Mouse (Mus musculus) left cerebral cortex, adult 18-20 months (tissue): Measurements from ENCODE around the gene Rora. TPM values are rescaled to one million over a fixed set of nuclear protein-coding genes. Genes with fewer than 3 reads are reported as not detected.

ENCODE experiments used
- DNase-seq, 2 experiments: peaks; one replicate each; pipeline ENCODE4 v3.0.0; 2021 to 2022; ENCODE audit warnings: low spot score in 2 of 2, mixed read lengths in 1 of 2
- total RNA-seq, 2 experiments: library from RNA; stranded (reverse); gene quantifications; 2 replicates each; pipeline ENCODE4 v1.2.3; 2021

The Rora gene
- total RNA-seq, 2 experiments from 2014 or later: 66.0 to 72.4 TPM

DNA sequence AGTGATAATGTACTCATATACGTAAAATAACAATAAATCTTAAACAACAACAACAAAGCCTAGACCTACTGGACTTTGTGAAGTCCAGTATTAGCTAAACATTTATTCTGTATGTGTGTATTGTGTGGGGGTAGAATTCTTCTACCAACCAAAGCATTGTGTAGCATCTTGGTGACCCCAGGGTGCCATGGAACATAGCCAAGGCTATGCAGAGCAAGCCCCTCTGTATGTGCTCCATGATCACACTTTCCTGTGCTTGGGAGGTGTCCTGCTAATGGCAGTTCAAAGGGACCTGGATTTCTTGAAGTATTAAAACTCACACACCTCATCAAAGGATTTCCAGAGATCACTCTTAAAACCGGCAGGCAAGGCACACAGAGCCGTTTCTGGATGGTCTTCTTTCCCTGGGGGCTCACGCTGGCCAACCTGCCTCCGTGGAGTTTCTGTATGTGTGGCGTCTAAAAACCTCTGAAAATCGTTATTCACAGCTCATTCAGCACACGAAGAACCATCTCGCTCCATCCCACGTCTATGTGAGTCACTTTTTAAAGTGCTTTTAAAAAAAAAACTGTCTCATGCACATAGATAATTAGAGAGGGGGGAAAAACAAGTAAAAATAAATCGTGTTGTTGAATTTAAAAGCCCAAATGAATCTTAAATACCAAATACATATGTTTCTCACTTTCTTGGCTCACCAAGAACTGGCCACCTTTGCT lies 92.5 kb downstream of the Rora start:
- no peak for DNase-seq

DNA sequence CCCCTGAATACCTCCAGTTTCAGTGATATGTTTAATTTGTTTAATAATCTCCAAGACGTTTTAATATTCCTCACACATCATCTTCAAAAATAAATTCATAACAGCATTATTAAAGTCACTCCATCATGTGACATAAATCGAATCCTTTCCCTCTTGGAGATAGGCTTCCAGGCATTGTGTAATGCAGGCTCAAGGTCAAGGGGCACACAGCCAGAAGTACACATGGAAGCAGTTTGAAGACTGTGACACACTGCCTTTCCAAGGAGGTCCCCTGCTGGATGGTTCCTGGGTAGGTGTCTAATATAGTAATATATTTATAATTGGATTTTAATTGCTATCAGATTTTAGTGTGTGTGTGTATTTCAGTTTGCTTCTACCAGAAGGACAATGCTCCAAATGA lies 103.4 kb downstream of the Rora start:
- DNase-seq: no peak

DNA sequence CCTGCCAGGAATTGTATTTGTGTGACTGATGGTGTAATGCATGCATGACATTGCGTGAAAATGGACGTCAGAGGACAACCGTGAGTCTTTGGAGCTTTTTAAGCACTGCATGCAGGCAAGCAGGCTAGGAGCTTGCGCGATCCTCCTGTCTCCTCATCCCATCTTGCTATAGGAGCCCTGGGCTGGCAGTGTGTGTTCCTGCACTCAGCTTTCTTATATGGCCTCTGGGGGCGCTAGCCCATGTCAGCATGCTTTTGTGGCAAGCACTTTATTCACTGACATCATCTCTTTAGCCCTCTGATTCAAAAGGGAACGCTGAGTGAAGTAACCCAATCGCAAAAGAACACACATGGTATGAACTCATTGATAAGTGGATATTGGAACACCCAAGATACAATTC lies 105.7 kb downstream of the Rora start:
- no peak for DNase-seq

DNA sequence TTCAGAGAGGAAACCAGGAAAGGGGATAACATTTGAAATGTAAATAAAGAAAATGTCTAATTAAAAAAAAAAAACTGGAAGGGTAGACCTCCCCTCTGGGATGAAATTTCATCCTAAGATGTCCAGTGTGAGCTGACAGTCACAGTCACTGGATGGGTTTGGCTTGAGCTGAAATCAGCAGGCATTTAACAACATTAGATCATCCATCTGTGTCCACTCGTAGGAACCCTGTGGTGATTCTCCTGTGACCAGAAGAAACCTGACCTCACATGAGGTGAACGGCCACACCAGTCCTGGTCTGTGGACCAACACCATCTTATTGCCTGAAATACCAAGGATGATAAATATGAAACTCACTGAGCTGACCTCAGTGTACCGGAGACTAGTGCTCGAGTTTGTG lies 106.7 kb downstream of the Rora start:
- no peak for DNase-seq

DNA sequence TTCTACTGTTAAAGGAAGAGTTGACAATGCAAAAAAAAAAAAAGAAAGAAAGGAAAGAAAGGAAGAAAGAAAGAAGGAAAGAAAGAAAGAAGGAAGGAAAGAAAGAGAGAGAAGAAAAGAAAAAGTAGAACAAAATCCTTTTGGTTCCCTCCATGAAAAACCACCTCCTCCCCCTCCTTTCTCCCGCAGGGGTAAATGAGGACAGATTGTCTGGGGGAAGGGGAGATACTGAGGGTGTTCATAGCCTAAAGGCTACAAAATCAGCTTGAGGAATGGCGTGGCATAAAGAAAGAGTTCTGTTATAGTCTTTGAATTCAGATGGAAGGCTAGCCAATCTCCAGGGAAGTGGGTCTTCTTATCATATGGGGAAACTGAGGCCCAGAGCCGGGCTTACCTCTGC lies 107.3 kb downstream of the Rora start:
- no peak for DNase-seq

DNA sequence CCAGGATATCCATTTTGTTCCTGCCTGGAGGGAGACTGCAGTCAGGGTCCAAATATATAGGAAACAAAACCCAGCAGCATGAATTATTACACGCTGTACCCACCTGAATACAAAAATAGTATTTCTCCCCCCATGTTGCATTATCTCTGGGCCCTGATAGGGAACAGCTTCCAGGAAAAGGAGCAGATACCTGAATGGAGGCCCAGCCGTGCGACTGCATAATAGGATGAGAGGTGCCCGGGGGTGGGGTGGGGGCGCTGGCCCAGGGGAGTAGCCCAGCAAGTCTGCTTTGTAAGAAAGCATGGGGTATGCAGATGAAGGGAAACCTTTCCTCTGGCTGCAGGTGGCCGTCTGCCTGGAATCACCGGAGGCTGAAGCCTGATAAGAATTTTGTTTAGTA lies 108.1 kb downstream of the Rora start:
- no peak for DNase-seq

DNA sequence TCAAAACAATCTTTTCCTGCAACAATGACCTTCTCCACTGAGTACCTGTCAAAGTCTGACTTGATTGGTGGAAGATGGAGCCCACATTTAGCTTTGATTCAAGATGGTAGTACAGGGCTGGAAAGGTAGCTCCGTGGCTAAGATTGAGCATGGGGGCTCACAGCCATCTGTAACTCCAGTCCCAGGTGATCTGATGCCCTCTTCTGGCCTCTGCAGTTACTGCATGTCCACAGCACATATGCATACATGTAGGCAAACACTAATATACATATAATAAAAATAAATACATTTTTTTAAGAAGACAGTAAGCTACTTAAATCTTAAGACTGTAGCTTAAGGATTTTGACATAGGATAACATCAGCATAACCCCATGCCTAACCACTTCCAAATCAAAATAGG lies 112.0 kb downstream of the Rora start:
- no peak for DNase-seq

DNA sequence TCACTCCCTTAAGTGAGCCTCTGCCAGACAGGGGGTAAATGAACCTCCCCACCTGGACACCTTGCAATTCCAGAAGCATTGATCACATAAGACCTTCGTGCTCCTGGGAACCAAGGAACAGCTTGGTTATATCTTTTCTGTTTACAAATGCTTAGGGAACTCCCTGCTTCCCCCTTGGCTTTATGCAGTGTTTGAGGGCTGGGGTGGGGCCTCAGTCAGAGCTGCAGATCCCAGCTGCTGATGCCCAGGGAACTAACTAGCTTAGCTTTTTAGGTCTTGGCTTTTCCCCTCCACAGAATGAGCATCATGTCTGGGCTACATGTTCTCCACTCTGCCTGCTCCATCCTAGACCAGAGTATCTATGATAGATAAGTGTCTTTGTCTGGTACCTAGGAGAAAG lies 116.1 kb downstream of the Rora start:
- no peak for DNase-seq

DNA sequence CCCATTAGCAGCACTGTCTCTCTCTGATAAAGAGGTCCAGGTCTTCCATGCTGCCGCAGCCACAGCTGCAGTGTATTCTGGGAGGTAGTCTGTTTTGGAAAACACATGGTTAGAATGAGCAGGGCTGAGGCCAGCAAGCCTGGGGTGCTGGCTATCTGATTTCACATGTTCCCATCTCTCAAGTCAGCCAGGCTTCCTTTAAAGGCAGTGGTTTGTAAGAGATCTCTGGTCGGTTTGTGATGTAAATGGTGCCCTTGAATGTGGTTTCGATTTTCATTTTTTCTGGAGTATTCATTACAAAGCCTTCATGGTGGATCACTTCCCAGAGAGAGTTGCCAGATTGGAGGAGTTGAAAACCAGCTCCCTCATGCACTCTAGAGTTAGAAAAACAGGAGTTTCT lies 117.8 kb downstream of the Rora start:
- no peak for DNase-seq

DNA sequence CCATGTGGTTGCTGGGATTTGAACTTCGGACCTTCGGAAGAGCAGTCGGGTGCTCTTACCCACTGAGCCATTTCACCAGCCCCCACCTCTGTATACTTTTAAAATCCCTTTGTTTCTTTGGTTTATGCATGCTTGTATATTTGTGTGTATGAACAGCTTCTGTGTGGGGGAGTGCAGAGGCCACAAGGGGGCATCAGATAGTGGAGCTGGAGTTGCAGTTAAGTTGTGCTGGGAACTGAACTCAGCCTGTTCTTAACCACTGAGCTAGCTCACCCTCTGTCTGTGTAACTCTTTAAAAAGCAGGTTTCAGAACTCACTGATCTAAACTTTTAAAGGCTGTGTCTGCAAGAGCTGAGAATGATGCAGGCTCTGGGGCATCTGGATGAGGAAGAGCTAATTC lies 120.2 kb downstream of the Rora start:
- no peak for DNase-seq

DNA sequence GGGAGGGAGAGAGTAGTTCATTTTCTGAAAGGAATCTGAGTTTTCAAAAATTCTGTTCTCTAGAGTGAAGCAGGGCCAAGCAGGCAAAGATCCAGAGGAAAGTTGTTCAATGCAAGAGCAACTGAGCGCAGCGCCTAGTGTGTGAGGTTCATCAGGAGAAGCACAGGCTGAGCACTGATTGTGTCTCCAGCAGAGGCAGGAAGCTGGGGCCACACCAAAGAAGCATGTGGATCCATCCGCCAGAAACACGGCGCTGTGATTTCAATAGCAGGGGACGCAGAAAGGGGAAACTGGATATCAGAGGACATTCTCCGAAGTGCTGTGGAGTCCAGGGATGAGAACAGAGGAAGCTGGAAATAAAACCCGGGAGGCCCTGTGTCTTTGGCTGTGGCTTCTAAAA lies 128.4 kb downstream of the Rora start:
- no peak for DNase-seq

DNA sequence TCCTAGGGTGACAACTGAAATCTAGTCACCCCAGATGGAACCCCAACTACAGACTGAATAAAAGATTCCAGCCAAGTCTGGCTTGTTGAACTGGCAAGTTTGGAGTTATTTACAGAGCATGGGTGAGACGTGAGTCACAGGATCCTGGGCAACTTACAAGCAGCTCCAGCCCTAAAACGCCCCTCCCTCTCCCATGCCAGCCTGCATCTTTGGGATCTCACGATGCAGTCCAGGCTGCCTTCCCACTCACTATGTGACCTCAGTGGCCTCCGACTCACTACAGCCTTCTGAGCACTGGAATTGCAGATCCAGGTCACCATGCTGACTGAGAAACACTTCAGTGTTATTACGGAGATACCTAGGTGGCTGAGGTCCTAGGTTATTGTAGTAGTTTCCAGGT lies 129.0 kb downstream of the Rora start:
- DNase-seq: no peak

DNA sequence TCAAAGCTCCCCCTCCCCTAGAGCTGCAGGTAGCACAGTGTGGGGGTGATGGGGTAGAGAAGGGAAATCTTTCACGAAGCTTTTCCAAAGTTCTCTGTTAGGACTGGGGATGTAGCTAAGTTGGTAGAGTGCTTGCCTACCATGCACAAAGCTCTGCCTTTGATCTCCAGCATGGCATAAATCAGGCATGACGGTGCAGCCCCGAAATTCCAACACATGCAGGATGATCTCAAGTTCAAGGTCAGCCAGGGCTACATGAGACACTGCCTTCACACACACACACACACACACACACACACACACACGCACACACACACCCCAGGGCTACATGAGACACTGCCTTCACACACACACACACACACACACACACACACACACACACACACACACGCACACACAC lies 129.7 kb downstream of the Rora start:
- DNase-seq: no peak

DNA sequence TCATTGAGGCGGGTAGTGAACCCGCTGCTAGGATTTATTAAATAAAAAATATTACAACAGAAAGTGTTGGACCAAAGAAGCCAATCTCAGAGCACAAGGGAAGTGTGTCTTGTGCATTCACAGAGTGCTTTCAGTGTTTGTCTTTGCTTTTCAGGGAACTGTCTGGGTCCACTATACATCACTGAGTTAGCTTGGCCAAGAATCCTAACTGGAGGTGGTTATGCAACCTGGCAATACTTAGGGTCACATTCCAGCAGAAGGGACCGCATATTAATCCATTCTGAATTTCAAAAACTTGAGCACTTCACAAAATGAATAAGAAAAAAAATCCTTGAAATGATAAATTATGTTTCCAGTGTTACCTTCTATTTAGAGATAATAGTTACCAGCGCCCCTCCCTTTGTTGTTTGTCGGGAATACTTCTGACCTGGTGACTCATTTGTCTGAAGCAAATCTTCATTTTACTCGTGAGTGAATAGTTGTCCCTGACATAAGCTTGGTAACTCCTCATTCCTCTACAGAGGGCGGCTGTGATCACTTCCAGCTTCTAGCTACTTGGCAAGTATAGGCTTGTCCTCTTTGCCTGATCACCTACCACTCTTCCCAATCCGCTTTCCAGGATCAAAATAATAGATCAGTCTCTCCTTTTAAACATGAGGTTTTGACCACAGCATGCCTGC lies 133.2 kb downstream of the Rora start:
- no peak for DNase-seq

DNA sequence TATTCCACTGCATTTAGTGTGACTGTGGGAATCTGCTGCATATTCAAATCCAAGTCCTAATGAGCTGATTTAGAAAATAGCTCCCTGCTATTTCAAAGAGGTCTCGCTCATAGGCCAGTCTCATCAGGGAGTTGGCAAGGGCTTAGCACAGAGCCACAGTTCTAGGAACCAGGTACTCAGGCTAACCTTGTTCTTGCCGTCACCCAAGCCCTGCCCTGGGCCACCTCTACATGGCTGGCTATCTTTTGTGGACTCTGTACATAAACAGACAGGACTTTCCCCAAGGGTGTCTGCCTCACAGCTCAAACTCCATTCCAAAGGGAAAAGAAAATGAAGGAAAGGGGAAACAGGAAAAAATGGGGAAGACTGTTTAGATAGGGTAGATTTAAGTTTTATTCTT lies 134.1 kb downstream of the Rora start:
- no peak for DNase-seq

DNA sequence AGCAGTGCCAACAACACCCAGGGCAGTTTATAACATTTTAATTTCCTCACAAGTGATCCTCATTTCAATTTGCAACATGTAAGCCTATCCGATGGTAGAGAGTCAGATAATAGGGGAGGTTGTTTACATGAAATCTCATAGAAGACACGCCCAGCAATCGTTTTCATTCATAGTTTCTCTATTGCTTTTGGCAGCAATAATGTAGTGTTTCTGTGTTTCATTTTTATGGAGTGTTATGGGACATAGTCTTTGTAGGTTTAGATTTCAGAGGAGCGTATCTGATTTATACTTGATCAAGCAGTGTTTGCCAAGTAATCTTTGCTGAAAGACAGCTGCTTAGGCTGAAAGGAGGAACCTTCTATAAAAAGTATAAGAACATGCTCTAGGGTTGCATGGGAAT lies 137.3 kb downstream of the Rora start:
- DNase-seq: no peak

DNA sequence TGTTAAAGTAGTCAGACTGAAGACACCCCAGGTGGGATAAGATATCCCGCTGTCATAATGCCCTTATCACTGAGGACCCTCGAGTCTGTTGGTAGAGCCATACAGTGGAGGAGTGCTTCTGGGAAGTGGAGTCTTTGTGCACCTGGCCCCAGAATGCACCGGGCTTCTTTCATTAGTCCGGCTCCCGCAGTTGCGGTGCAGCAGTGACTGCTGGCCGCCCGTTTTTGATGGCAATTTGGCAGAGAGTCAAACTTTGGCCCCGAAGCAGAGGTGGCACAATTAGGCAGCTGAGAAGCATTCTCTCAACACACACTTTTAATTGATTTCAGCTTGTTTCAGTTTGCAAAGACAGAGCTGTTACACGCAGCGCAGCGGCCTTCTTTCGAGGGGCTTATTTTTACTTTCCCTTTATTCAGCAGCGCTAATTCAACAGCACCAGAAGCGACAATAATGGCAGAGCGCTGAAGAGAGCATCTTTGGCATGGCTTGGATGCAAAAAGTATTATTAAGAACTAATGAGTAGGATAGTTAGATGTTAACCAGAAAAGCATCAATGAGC lies 138.5 kb downstream of the Rora start:
- no peak for DNase-seq

DNA sequence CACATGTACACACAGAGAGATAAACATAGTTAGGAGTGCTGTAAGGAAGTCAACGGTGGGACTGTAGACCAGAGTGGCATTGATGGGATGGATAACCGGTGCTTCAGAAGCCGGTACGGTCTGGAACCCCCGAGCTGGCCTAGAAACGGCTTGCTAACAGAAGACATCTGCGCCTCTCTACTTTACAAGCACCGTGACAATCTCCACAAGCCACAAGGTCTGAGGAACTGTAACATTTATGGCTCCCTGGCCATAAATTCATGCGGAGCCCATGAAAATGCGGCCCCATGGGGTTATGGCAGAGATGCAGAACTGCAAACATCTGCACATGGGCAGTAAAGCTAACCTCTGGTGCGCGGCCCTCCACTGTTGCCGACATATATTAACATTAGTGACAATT lies 141.7 kb downstream of the Rora start:
- DNase-seq: no peak

DNA sequence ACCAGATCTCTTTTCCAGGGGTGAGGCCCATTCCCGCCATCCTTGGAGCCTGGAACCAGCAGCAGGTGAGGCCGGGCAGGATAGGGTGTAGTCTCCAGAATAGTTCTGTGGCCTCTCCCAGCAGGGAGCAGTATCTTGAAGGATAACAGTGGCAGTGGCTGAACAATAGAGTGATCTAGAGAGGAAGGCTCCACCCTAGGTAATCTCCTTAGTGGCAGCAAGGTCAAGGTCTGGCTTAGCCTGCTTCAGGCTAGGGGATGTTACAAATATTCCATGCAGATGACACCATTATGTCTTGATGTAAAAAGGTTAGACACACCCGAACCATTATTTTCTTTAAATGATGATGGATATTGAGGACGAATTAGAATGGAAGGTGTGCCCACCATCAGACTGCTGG lies 144.6 kb downstream of the Rora start:
- DNase-seq: no peak

DNA sequence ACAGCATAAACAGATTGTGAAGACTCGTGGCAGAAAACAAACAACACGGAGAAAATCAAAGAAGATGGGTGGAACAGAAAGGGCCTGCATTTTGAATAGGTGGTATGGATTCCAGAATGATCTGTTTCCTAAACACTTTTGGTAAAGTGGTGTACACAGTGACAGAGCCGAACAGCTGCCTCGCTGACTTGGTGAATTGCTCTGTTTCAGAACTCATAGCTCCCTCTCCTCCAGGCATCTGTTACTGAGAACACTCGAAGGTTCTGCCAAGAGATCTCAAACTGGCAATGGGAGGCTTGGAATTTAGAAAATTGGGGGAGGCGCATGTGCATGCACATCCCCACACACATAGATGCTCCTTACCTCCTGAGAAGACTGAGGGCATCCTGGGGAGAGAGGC lies 145.5 kb downstream of the Rora start:
- peak; percentile 19 to 53 for DNase-seq

DNA sequence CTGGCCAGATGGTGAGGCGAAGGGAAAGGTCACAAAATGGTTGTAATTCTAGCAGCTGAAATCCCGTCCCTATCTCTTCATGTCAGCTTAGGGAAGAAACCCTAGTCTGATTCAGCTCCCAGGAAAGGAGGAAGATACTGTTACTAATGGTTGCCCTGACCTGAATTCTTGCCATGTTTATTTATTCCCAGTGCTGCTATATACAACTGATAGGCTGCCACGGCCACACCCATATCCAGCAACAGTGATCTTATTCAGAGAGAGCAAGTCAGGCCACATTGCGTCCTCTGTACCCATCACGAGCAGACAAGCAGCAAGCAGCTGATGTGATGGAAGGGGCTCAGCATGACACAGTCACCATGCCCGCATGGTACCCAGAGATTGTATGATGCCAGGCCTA lies 150.6 kb downstream of the Rora start:
- DNase-seq: no peak

DNA sequence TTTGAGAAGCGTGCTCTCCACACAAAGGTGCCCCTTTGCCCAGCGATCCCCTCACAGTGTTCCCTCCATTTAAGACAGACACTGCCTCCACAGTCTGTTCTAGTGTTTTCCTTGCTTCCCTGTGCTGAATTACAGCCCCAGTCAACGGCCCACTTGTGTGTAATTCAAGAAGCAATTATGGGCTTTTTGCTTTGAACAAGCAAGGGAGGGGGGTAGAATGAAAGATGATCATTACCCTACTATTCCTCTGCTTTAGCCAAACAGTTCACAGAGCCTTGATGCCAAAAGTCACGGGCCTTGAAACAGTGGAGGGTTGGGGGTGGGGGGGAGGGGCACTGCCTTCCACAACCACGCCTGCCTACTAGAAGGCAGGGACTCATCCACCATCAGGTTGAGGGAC lies 152.2 kb downstream of the Rora start:
- no peak for DNase-seq

DNA sequence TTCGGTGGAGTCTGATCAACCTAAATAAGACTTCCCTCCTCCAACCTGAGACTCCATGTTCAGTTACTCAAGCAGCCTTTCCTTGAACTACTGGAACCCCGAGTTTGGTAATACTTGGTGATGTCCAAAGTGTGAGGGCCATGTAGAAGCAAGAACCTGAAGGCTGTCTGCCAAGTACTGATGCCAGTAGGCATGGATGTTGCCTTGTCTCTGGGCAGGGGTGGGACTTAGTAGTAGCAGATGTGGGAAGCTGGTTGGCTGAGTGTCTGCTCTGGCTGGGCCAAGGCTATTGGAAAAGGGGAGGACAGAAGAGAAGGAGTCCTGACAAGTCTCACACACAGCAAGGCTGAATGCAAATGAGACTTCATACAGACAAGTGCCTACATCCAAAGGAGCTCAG lies 154.1 kb downstream of the Rora start:
- no peak for DNase-seq
